Mouse (Mus musculus): Measurements from ENCODE around the gene Rnf215. TPM values are rescaled to one million over a fixed set of nuclear protein-coding genes. Genes with fewer than 3 reads are reported as not detected.

Rnf215 gene
- 37.4 and 39.4 TPM in 2 replicates for polyA plus RNA-seq (2015; fragmentation: Nextera tagmentation; extraction: Ambion mirVana)

DNA sequence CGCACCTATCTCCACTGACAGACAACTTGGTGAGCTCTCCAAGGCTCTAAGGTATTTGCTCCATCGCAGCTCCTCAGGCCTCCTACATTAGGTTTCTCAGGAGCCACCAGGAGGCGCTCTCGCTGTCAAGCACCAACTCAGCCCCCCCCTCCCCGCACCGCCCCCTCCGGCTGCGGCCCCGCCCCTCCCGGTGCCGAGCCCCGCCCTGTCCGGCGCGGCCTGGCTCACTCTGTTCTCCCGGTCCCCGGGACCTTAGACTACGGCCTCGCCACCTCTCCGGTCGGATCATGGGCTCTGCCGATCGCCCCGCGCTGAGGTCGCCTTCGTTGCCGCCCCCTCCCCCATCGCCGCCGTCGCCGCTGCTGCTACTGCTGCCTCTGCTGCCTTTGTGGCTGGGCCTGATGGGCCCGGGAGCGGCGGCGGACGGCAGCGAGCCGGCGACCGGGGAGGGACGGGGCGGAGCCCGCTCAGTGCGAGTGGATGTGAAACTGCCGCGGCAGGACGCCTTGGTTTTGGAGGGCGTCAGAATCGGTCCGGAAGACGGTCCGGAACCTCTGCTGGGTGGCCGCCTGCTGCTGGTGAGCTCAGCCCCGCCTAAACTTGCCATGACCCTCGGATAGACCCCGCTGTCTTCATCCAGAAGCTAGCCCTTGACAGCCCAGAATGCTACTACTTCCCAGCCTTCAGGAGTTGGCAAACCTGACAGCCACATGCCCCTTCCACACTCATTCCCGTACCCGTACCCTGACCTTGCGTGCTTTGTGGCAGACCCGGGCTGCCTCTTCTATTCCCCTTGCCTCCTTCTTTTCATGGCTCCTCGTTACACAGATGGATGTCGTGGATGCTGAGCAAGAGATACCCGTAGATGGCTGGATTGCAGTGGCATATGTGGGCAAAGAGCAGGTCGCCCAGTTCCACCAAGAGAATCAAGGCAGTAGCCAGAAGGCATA lies at the start of gene Rnf215:
TSS of gene Rnf215 (plus strand) at position 217 of the 950 bp plus-strand sequence.
- ATAC-seq (ENCODE audit: insufficient number of reproducible peaks, insufficient read depth, low FRiP score, low TSS enrichment, low read depth): peak; percentile 79

DNA sequence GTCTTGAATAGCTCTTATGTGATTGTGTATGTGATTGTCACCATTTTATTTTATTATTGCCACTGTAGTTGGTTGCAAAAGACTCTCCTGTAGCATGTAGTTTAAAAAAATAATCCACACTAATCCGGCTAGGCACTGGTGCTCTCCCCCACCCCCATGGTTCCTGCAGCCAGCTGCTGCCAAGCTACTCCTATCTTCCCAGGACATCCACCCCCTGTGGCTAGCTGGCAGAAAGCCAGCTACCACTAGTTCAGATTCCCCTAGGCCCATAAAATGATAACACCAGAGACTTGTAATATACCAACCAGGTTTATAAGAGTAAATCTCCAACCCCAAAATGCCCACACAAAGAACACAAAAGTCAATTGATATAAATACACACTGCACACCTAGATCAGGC lies 48.8 kb upstream of the Rnf215 start:
- WGBS: 46% methylated on average over 1 of the region's 1 CpGs
- Histone ChIP-seq H3K36me3 (peaks cover 4% of the 10 kb centered on the region; the same call in 1 of the 2 replicates), H3K9ac (no peak overlapping the region), H3K4me1 (no peaks in the 10 kb centered on the region), H3K4me3 (no peak overlapping the region), H3K27me3 (no peaks in the 10 kb centered on the region), H3K27ac (no peak overlapping the region), H3K9me3 (no peaks in the 10 kb centered on the region), H3K4me2 (no peak overlapping the region)
- ATAC-seq (ENCODE audit: insufficient number of reproducible peaks, insufficient read depth, low FRiP score, low TSS enrichment, low read depth): no peak

More for the DNA sequence above, at the start of gene Rnf215:
- no peaks in the 10 kb centered on the region for H3K27me3 ChIP-seq
- no peaks in the 10 kb centered on the region for H3K9me3 ChIP-seq
- peak within 1 kb of the TSS; percentile 82 for H3K4me2 ChIP-seq
- H3K4me1 ChIP-seq: peaks cover 20% of the 10 kb centered on the region
- peak within 1 kb of the TSS; percentile 97 for H3K9ac ChIP-seq
- WGBS: 2% methylated on average over 66 of the region's 66 CpGs
- H3K27ac ChIP-seq: peak within 1 kb of the TSS; percentile 83
- H3K4me3 ChIP-seq: peak within 1 kb of the TSS; percentile 83
- peaks cover 36% of the 10 kb centered on the region for H3K36me3 ChIP-seq

DNA sequence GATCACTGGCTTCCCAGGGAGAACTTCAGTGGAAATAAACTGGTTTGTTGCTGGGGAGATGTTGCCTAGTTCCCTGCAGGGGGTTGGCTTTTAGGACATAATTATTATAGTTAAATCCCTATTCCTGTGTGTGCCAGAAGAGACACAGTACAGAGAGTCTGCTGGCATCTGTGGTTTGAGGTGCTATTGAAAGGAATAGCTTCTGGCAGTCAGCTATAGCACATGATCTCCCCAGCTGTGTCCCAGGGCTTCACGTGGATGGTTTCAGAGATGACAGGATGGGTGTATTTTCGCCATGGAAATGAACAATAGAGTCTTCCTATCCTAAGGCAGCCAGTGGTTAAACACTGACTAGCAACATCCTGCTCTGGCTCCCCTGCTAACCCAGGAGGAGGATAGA lies 47.7 kb upstream of the Rnf215 start:
- H3K9ac ChIP-seq: no peak overlapping the region
- H3K36me3 ChIP-seq: peaks cover 14% of the 10 kb centered on the region; the same call in 1 of the 2 replicates
- H3K27ac ChIP-seq: no peak overlapping the region
- ATAC-seq (ENCODE audit: insufficient number of reproducible peaks, insufficient read depth, low FRiP score, low TSS enrichment, low read depth): no peak
- H3K4me3 ChIP-seq: no peak overlapping the region
- WGBS: 56% methylated on average over 2 of the region's 2 CpGs
- no peaks in the 10 kb centered on the region for H3K4me1 ChIP-seq
- H3K27me3 ChIP-seq: no peaks in the 10 kb centered on the region
- H3K4me2 ChIP-seq: no peak overlapping the region
- H3K9me3 ChIP-seq: no peaks in the 10 kb centered on the region

DNA sequence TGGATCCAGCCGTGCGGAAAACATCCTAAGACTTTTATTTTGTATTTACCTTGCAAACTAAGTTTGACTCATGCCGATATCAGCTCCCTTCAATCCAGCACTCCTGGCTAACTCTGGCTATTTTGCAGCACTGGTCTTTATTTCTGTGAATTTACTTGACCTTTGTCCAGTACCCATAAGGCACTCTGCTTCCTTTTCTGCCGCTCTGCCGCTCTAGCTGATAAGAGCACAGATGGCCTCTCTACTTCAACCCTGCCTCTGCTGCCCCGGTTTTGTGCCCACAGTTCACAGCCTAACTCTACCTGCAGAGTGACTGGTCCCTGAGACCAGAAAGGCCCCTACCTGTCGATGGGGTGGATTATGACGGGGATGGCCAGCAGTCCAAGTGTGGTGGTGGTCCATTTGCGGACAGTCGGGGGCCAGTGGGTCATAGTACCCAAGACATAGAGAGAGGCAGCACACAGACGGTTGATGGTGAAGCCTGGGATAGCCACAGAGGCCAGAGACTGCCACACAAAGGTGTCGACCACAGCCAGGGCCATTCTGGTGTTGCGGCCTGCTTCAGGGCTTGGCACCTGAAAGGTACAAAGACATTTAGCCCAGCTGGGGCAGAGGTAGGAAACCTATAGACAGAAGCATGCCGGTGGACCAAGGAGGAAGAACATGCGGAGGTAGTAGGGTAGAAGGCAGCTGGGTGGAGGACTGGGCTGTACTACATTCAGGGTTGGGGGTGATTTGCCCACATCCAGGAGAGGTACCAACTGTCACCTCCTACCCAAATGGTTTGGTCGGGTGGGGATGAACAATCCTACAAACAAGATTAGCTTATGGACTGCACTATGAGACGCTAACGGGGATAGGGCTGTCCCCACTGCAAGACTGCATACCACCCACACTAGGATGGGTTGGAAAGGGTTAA lies 41.3 kb upstream of the Rnf215 start:
- Histone ChIP-seq H3K27ac (no peak overlapping the region), H3K4me3 (peak overlapping the region; percentile 56; the same call in 1 of the 2 replicates), H3K4me1 (peaks cover 25% of the 10 kb centered on the region), H3K4me2 (peak overlapping the region; percentile 88), H3K36me3 (peaks cover 15% of the 10 kb centered on the region; the same call in 1 of the 2 replicates), H3K27me3 (no peaks in the 10 kb centered on the region), H3K9ac (no peak overlapping the region), H3K9me3 (no peaks in the 10 kb centered on the region)
- no peak for ATAC-seq (ENCODE audit: insufficient number of reproducible peaks, insufficient read depth, low FRiP score, low TSS enrichment, low read depth)
- 86% methylated on average over 18 of the region's 18 CpGs for WGBS

DNA sequence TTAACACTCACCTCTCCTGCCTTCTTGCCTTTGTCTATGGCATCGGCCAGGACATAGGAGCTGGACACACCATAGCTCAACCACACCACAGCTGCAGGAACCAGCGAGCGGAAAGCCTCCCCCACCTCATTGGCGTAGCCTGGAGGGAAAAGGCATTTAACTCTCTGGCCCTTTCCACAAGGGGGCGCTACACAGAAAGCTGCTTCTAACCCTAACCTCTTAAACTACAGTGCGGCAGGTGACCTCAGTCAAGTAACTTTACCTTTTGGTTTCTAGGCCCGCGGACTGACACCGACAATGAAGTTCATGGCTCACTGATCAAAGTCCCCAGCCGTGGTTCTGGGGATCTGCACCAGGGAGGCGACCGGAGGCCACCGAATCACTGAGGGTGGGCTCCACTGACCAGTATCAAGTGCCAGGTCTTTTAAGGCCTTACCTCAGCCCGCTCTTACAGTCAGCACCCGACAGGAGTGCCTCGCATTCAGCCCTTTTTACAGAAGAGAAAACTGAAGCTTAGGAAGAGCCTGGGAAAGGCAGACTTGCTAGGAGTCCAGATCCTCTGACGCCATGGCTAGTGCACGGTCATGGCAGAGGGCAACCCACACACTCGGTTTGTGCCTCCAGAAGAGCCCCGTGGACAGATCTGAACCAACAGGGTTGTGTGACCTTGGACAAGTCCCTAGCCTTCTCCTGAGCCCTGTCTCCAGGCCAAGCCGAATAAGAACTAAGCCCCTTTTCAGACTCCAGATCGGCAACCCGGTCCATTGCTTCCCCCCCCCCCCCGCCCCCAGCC lies 40.4 kb upstream of the Rnf215 start:
- no peak for ATAC-seq (ENCODE audit: insufficient number of reproducible peaks, insufficient read depth, low FRiP score, low TSS enrichment, low read depth)
- Histone ChIP-seq H3K36me3 (peaks cover 15% of the 10 kb centered on the region; the same call in 1 of the 2 replicates), H3K4me3 (peak overlapping the region; percentile 56), H3K9ac (peak overlapping the region; percentile 67), H3K27me3 (no peaks in the 10 kb centered on the region), H3K27ac (peak overlapping the region; percentile 88; the same call in 1 of the 2 replicates), H3K9me3 (no peaks in the 10 kb centered on the region), H3K4me1 (peaks cover 25% of the 10 kb centered on the region), H3K4me2 (peak overlapping the region; percentile 88)
- 7% methylated on average over 23 of the region's 24 CpGs for WGBS

DNA sequence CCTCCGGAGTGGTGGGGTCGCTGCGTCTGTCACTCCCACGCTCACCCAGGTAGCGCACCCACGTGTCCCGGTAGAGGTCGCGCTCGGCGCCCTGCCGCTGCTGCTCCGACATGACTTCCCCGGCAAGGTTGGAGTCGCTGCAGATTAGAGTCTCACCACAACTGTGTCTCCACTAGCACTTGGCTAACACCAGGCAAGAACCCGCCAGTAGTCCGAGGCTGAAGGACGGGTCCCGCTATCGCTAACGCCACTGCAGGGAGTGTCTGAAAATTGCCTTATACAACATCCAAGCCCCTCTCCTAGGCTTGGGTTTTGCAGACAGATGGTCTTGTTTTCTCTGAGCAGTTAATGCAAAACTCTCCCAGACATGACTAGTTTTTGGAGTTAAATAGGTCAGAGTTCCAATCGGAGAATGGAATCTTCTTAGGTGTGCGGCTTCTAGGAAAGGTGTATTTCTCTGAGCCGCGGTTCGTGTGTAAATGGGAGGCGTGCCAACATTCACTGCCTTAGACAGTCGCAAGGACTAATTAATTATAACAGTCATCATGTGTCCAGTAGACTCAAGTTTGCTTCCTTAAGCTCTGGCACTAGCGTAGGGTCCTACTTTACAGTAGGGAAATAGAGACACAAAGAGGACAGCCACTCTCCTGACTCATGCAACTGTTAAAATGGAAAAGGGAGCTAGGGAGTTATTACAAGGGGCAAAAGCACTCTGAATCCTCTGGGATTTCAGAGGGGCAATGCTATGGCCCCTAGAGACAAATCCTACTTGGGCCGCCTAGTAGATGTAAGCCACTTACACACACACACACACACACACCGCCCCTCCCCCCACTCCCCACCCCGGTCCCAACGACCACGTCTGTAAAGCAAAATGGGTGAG lies 39.6 kb upstream of the Rnf215 start, which contains the start of gene Mtfp1:
TSS of gene Mtfp1 (minus strand) at position 275 of the 883 bp plus-strand sequence.
- Histone ChIP-seq H3K4me2 (peak within 1 kb of the TSS; percentile 88), H3K27ac (peak within 1 kb of the TSS; percentile 88), H3K27me3 (no peaks in the 10 kb centered on the region), H3K9me3 (no peaks in the 10 kb centered on the region), H3K9ac (peak within 1 kb of the TSS; percentile 67), H3K4me3 (peak within 1 kb of the TSS; percentile 56), H3K4me1 (peaks cover 25% of the 10 kb centered on the region), H3K36me3 (peaks cover 15% of the 10 kb centered on the region; the same call in 1 of the 2 replicates)
- ATAC-seq (ENCODE audit: insufficient number of reproducible peaks, insufficient read depth, low FRiP score, low TSS enrichment, low read depth): no peak
- WGBS: 7% methylated on average over 33 of the region's 34 CpGs

DNA sequence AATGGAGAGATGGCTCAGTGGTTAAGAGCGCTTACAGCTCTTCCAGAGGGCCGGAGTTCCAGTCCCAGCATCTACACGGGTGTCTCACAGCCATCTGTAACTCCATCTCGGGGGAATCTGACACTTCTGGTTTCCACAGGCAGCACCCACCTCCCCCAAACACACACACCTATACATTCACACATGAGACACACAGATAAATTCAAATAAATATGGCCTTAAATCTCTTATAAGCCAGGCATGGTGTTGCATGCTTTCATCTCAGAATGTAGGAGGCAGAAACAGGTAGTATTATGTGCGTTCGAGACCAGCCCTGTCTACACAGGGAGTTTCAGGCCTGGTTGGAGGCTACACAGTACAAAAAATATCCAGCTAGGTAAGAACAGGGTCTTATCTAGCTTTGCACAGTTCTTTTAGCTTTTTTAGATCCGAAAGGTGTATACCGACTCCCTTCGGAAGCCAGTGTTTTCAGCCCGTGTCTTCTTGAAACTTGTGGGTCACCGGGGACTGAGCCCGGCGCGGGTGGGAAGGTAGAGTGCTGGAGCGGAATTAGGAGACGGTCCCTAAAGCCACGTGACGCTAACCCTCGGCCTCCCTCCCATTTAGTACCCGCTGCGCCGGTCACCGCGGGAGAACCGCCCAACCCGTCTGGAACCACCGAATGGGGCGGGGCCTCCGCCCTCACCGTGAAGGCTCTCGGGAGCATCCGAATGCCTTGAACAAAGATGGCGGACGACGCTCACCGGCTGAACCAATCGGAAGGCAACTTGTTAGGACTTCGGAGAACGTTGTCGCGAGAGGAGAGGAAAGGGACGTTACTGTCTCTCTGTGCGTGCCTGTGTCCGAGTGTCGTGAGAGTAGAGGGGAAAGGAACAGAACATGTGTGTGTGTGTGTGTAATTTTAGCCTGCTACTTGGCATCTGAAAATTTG lies 38.7 kb upstream of the Rnf215 start:
- H3K36me3 ChIP-seq: peaks cover 11% of the 10 kb centered on the region; the same call in 1 of the 2 replicates
- 2% methylated on average over 45 of the region's 45 CpGs for WGBS
- ATAC-seq (ENCODE audit: insufficient number of reproducible peaks, insufficient read depth, low FRiP score, low TSS enrichment, low read depth): peak; percentile 94

DNA sequence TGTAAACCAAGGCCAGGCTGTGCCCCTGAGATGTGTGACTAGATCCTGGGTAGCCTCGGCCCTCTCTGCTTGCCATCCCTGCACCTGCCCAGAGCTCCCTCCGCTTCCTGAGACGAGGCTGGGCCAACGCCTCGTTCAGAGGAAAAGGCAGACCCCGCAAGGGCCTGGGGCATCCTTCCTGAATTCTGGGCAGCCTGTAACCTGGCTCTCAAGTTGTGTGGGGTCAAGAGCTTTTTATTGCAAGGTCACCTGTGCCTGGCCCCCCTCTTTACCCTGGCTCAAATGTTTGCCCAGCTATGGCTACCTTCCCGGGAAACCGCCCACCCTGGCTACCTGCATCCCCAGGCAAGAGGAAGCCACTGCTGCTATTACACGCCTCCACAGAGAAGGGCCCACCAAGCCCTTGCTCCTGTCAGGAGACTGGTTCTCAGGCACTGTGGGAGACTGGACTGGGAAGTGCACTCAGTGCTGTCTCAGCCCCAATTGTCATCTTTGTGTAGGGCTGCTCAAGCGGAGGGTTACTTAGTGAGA lies 37.8 kb upstream of the Rnf215 start:
- peak overlapping the region; percentile 85 for H3K9ac ChIP-seq
- peaks cover 25% of the 10 kb centered on the region for H3K4me1 ChIP-seq
- peak overlapping the region; percentile 88 for H3K4me2 ChIP-seq
- no peak for ATAC-seq (ENCODE audit: insufficient number of reproducible peaks, insufficient read depth, low FRiP score, low TSS enrichment, low read depth)
- WGBS: 34% methylated on average over 10 of the region's 10 CpGs
- no peaks in the 10 kb centered on the region for H3K27me3 ChIP-seq
- peak overlapping the region; percentile 87 for H3K27ac ChIP-seq
- H3K9me3 ChIP-seq: no peaks in the 10 kb centered on the region
- H3K36me3 ChIP-seq: peaks cover 2% of the 10 kb centered on the region; the same call in 1 of the 2 replicates
- peak overlapping the region; percentile 56 for H3K4me3 ChIP-seq

More for the DNA sequence above, 38.7 kb upstream of the Rnf215 start:
- no peaks in the 10 kb centered on the region for H3K9me3 ChIP-seq
- peaks cover 25% of the 10 kb centered on the region for H3K4me1 ChIP-seq
- peak overlapping the region; percentile 85 for H3K9ac ChIP-seq
- H3K4me2 ChIP-seq: peak overlapping the region; percentile 88
- H3K27ac ChIP-seq: peak overlapping the region; percentile 88
- no peaks in the 10 kb centered on the region for H3K27me3 ChIP-seq
- H3K4me3 ChIP-seq: peak overlapping the region; percentile 56

DNA sequence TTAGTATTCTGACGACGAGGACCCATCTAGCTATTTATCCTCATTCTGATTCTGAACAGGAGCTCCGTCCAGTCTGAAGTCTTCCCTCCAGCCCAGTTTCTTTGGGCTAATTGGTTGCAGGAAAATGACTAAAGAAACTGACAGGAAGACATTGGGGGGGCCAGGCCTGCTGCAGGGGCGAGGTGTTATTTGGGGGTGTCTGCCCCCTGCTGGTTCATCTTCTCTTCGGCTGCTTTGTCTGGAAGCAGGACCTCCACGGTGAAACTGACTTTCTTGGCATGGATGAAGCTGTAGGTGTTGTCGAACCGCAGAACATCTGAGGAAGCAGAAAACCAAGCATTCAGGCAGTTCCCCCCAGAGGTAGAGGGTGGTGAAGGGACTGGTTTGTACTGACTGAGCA lies 36.9 kb upstream of the Rnf215 start:
- Histone ChIP-seq H3K27me3 (no peaks in the 10 kb centered on the region), H3K27ac (no peak overlapping the region), H3K4me1 (peaks cover 25% of the 10 kb centered on the region), H3K4me2 (no peak overlapping the region), H3K4me3 (no peak overlapping the region), H3K36me3 (0 out of 2 replicates have a peak, but pooled peaks cover 2% of the 10 kb centered on the region), H3K9ac (no peak overlapping the region), H3K9me3 (no peaks in the 10 kb centered on the region)
- WGBS: 67% methylated on average over 8 of the region's 8 CpGs
- ATAC-seq (ENCODE audit: insufficient number of reproducible peaks, insufficient read depth, low FRiP score, low TSS enrichment, low read depth): no peak

Measured in embryonic facial prominence, embryonic 13.5 days (tissue).